Mouse (Mus musculus) CH12.LX (cell line): ENCODE data around the gene Ubash3b.

ENCODE experiments used
- CTCF ChIP-seq, 2 experiments: IDR thresholded peaks in 1 of 2; conservative IDR thresholded peaks in 1 of 2; 2 replicates each; pipeline ENCODE4 v1.5.1; 2011 to 2012; ENCODE audit warnings: low read depth in 2 of 2, low read length in 2 of 2, improper control_type of control experiment in 1 of 2, inconsistent platforms in 1 of 2, mild to moderate bottlenecking in 1 of 2, moderate library complexity in 1 of 2
- JUND ChIP-seq: conservative IDR thresholded peaks from 2 replicates; pipeline ENCODE4 v1.6.1; 2011; ENCODE audit warnings: low read depth, low read length, improper control_type of control experiment
- POLR2A ChIP-seq: IDR thresholded peaks from 2 replicates; pipeline ENCODE4 v1.6.1; 2011; ENCODE audit warnings: low read depth, mild to moderate bottlenecking, improper control_type of control experiment, low read length
- TBP ChIP-seq: conservative IDR thresholded peaks from 2 replicates; pipeline ENCODE4 v1.6.1; 2011; ENCODE audit warnings: low read depth, low read length, improper control_type of control experiment

DNA sequence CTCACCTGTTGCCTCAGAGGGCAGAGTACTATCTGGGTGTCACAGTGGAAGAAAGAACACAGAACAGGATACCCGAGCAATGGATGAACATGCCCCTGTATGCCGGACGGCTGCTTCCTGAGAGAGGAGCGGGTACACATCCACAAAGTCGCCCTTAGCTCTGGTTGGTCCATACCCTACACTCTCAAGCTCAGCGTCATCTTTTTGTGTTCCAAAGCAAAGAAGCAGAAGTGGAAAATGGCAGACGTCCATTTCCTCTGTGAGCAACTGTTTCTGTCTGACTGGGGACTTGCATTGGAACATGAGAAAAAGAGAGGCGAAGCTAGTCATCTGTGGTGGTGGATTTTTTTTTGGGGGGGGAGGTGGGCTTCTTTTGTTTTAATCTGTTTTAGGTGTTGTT, 30.9 kb downstream of the Ubash3b start:
- TF ChIP-seq JUND (no peak), CTCF (conservative IDR thresholded peaks at IDR 0.05 in 1 of 2, IDR thresholded peaks at IDR 0.05 in 1 of 2; ENCODE audit: low read depth in 2 of 2, low read length in 2 of 2) (no peak), TBP (no peak), POLR2A (no peak)
